Mouse (Mus musculus): ENCODE data around the gene Tcf7l2.

Gene Tcf7l2

GRCm38 (mm10) chr19:55759006-55759405, 17.4 kb downstream of the Tcf7l2 start:
- no peak for DNase-seq

GRCm38 (mm10) chr19:55761086-55761485, 19.5 kb downstream of the Tcf7l2 start:
- no peak for DNase-seq

GRCm38 (mm10) chr19:55762187-55762586, 20.6 kb downstream of the Tcf7l2 start:
- DNase-seq, result no peak

- DNase-seq, result no peak
Measured at GRCm38 (mm10) chr19:55765814-55766213, 24.2 kb downstream of the Tcf7l2 start.

- DNase-seq, result no peak
Measured at GRCm38 (mm10) chr19:55767104-55767503, 25.5 kb downstream of the Tcf7l2 start.

GRCm38 (mm10) chr19:55767579-55767978, 26.0 kb downstream of the Tcf7l2 start:
- no peak for DNase-seq

GRCm38 (mm10) chr19:55768246-55768645, 26.6 kb downstream of the Tcf7l2 start:
- no peak for DNase-seq

- no peak for DNase-seq
Measured at GRCm38 (mm10) chr19:55768889-55769288, 27.3 kb downstream of the Tcf7l2 start.

GRCm38 (mm10) chr19:55774334-55774733, 32.7 kb downstream of the Tcf7l2 start:
- DNase-seq, result no peak

GRCm38 (mm10) chr19:55774824-55775223, 33.2 kb downstream of the Tcf7l2 start:
- DNase-seq, result no peak

GRCm38 (mm10) chr19:55779871-55780270, 38.3 kb downstream of the Tcf7l2 start:
- DNase-seq, result no peak

GRCm38 (mm10) chr19:55781087-55781486, 39.5 kb downstream of the Tcf7l2 start:
- no peak for DNase-seq

GRCm38 (mm10) chr19:55781681-55782080, 40.1 kb downstream of the Tcf7l2 start:
- peak; percentile 41 for DNase-seq

- DNase-seq, result peak; percentile 75
Measured at GRCm38 (mm10) chr19:55784796-55785418, 43.3 kb downstream of the Tcf7l2 start.

- no peak for DNase-seq
Measured at GRCm38 (mm10) chr19:55787420-55787819, 45.8 kb downstream of the Tcf7l2 start.

GRCm38 (mm10) chr19:55788285-55788904, 46.8 kb downstream of the Tcf7l2 start:
- no peak for DNase-seq

- DNase-seq, result no peak
Measured at GRCm38 (mm10) chr19:55788905-55789295, 47.3 kb downstream of the Tcf7l2 start.

- DNase-seq, result no peak
Measured at GRCm38 (mm10) chr19:55789838-55790237, 48.2 kb downstream of the Tcf7l2 start.

- no peak for DNase-seq
Measured at GRCm38 (mm10) chr19:55791293-55791692, 49.7 kb downstream of the Tcf7l2 start.

- DNase-seq, result no peak
Measured at GRCm38 (mm10) chr19:55791886-55792285, 50.3 kb downstream of the Tcf7l2 start.

- DNase-seq, result no peak
Measured at GRCm38 (mm10) chr19:55792571-55792970, 51.0 kb downstream of the Tcf7l2 start.

- DNase-seq, result no peak
Measured at GRCm38 (mm10) chr19:55793029-55793428, 51.4 kb downstream of the Tcf7l2 start.

- no peak for DNase-seq
Measured at GRCm38 (mm10) chr19:55794194-55794945, 52.8 kb downstream of the Tcf7l2 start.

GRCm38 (mm10) chr19:55794946-55795340, 53.3 kb downstream of the Tcf7l2 start:
- DNase-seq, result no peak
